Mouse (Mus musculus): Measurements from ENCODE around the gene Hck. TPM values are rescaled to one million over a fixed set of nuclear protein-coding genes. Genes with fewer than 3 reads are reported as not detected.
A peak's percentile ranks its signal among the peaks of the same experiment; 100 is the strongest.

Gene Hck
- total RNA-seq, 1 experiment, result 29.3 TPM

DNA sequence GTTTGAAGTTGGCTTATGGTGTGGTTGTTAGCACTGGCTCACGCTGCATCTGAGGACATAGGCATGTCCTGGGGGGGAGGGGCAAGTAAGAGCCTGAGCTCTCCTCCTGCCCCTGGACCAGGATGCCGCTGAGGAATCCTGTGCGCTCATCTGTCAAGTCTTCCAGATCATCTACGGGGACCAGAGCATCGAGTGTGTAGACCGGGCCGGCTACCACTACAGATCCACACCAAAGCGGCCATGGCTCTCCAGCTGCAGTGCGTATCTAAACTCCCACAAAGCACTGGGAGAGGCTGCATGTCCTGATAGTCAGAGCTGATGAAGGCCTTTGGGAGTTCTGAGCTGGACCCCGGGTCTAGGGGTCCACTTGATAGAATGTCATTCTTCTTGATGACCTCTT, 33.6 kb upstream of the Hck start:
- DNase-seq (ENCODE audit: low read depth, low spot score), result no peak
- H3K4me1 ChIP-seq (ENCODE audit: control insufficient read depth in 2 of 2, insufficient read depth in 2 of 2, low read length in 2 of 2, poor library complexity in 1 of 2), result peaks cover 0 to 2% of the 10 kb centered on the region in 2 experiments; a peak in 1 of 4 replicates
- H3K4me3 ChIP-seq (ENCODE audit: insufficient read depth in 1 of 2, low read depth in 1 of 2, low read length in 2 of 2, poor library complexity in 1 of 2, severe bottlenecking in 1 of 2), result no peak overlapping the region
- H3K9ac ChIP-seq (ENCODE audit: insufficient read depth, low read depth, low read length, poor library complexity, severe bottlenecking), result no peak overlapping the region
- TF ChIP-seq ZNF384 (IDR thresholded peaks at IDR 0.05; ENCODE audit: low read depth, low read length), result no peak
- TF ChIP-seq MAFK (IDR thresholded peaks at IDR 0.05; ENCODE audit: insufficient read depth, low read depth, low read length), result no peak
- no peak for TF ChIP-seq HCFC1 (IDR thresholded peaks at IDR 0.05; ENCODE audit: borderline replicate concordance, insufficient read depth, low read length)
- no peak for TF ChIP-seq CHD2 (IDR thresholded peaks at IDR 0.05; ENCODE audit: low read depth, low read length)
- no peak for TF ChIP-seq ZC3H11A (IDR thresholded peaks at IDR 0.05; ENCODE audit: borderline replicate concordance, low read depth, low read length)
- no peaks in the 10 kb centered on the region for H3K36me3 ChIP-seq (ENCODE audit: control insufficient read depth, insufficient read depth, low read length, poor library complexity, severe bottlenecking)
- H3K27ac ChIP-seq (ENCODE audit: insufficient read depth, low read depth, low read length, poor library complexity, severe bottlenecking), result no peak overlapping the region
- in situ Hi-C loops (cut with MboI; ENCODE audit: low sequenced_read_pairs in 2 of 2, unreplicated experiment in 2 of 2), result no loop called here
- H3K9me3 ChIP-seq (ENCODE audit: control insufficient read depth, insufficient read depth, low read depth, low read length), result no peaks in the 10 kb centered on the region

DNA sequence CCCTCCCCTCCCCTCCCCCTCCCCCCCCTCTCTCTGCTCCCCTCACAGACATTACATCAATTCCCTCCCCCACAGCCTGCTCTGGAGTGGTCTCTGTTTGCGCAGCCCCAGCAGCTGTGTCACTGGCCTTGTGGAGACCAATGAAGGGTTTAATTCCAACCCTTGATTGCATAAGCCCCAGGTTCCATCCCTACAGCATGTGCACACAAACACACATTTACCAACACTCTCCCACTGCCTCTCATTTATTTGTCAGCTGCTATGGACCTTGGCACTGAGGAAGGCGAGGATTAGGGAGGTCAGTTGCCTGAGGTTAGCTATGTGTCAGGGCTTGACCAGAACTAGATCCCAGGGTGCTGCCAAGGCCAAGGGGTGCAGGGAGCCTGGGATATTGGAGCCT, 32.3 kb upstream of the Hck start:
- TF ChIP-seq MAFK (IDR thresholded peaks at IDR 0.05; ENCODE audit: insufficient read depth, low read depth, low read length) (no peak), HCFC1 (IDR thresholded peaks at IDR 0.05; ENCODE audit: borderline replicate concordance, insufficient read depth, low read length) (no peak), ZNF384 (IDR thresholded peaks at IDR 0.05; ENCODE audit: low read depth, low read length) (no peak), ZC3H11A (IDR thresholded peaks at IDR 0.05; ENCODE audit: borderline replicate concordance, low read depth, low read length) (no peak), CHD2 (IDR thresholded peaks at IDR 0.05; ENCODE audit: low read depth, low read length) (no peak)
- no peak overlapping the region for H3K27ac ChIP-seq (ENCODE audit: insufficient read depth, low read depth, low read length, poor library complexity, severe bottlenecking)
- in situ Hi-C loops (cut with MboI; ENCODE audit: low sequenced_read_pairs in 2 of 2, unreplicated experiment in 2 of 2), result no loop called here

GRCm38 (mm10) chr2:153080841-153081523, 27.3 kb upstream of the Hck start:
- H3K9ac ChIP-seq (ENCODE audit: insufficient read depth, low read depth, low read length, poor library complexity, severe bottlenecking), result peak overlapping the region; percentile 9; the same call in 1 of the 2 replicates
- TF ChIP-seq MAFK (IDR thresholded peaks at IDR 0.05; ENCODE audit: insufficient read depth, low read depth, low read length), result no peak
- TF ChIP-seq HCFC1 (IDR thresholded peaks at IDR 0.05; ENCODE audit: borderline replicate concordance, insufficient read depth, low read length), result no peak
- no peak for TF ChIP-seq ZNF384 (IDR thresholded peaks at IDR 0.05; ENCODE audit: low read depth, low read length)
- TF ChIP-seq ZC3H11A (IDR thresholded peaks at IDR 0.05; ENCODE audit: borderline replicate concordance, low read depth, low read length), result 0 out of 2 replicates have a peak, but pooled peaks have one; percentile 18
- no peak for TF ChIP-seq CHD2 (IDR thresholded peaks at IDR 0.05; ENCODE audit: low read depth, low read length)
- in situ Hi-C loops (cut with MboI; ENCODE audit: low sequenced_read_pairs in 2 of 2, unreplicated experiment in 2 of 2), result no loop called here
- H3K4me3 ChIP-seq (ENCODE audit: insufficient read depth in 1 of 2, low read depth in 1 of 2, low read length in 2 of 2, poor library complexity in 1 of 2, severe bottlenecking in 1 of 2), result peak overlapping the region in 1 of 2 experiments; percentile 25; a peak in 1 of 4 replicates
- DNase-seq (ENCODE audit: low read depth, low spot score), result peak; percentile 99
- peaks cover 0 to 8% of the 10 kb centered on the region in 2 experiments; a peak in 2 of 4 replicates for H3K4me1 ChIP-seq (ENCODE audit: control insufficient read depth in 2 of 2, insufficient read depth in 2 of 2, low read length in 2 of 2, poor library complexity in 1 of 2)
- no peaks in the 10 kb centered on the region for H3K9me3 ChIP-seq (ENCODE audit: control insufficient read depth, insufficient read depth, low read depth, low read length)
- no peak overlapping the region for H3K27ac ChIP-seq (ENCODE audit: insufficient read depth, low read depth, low read length, poor library complexity, severe bottlenecking)
- no peaks in the 10 kb centered on the region for H3K36me3 ChIP-seq (ENCODE audit: control insufficient read depth, insufficient read depth, low read length, poor library complexity, severe bottlenecking)

More for the DNA sequence above, 32.3 kb upstream of the Hck start:
- Histone ChIP-seq H3K4me1 (ENCODE audit: control insufficient read depth in 2 of 2, insufficient read depth in 2 of 2, low read length in 2 of 2, poor library complexity in 1 of 2) (peaks cover 0 to 5% of the 10 kb centered on the region in 2 experiments; a peak in 1 of 4 replicates), H3K36me3 (ENCODE audit: control insufficient read depth, insufficient read depth, low read length, poor library complexity, severe bottlenecking) (no peaks in the 10 kb centered on the region), H3K4me3 (ENCODE audit: insufficient read depth in 1 of 2, low read depth in 1 of 2, low read length in 2 of 2, poor library complexity in 1 of 2, severe bottlenecking in 1 of 2) (no peak overlapping the region), H3K9ac (ENCODE audit: insufficient read depth, low read depth, low read length, poor library complexity, severe bottlenecking) (no peak overlapping the region), H3K9me3 (ENCODE audit: control insufficient read depth, insufficient read depth, low read depth, low read length) (no peaks in the 10 kb centered on the region)
- no peak for DNase-seq (ENCODE audit: low read depth, low spot score)

DNA sequence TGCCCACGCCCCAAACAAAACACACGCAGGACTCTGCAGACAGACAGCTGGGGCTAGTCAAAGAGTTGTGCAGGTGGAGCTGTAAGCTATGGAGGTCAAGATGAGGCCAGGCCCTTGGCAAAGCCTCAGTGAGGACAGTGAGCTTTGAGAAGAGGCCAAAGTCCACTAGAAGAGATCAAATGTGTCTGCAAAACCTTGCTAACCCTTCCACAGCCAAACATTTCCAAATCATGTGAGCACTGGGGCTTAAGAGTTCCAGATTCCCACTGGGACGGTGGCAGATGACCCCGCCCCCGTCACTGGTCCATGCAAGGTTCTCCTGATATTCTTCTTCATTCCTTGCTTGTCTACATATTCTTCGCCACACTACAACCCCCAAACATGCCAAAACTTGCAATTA, 26.4 kb upstream of the Hck start:
- H3K27ac ChIP-seq (ENCODE audit: insufficient read depth, low read depth, low read length, poor library complexity, severe bottlenecking), result no peak overlapping the region
- no peak overlapping the region for H3K9ac ChIP-seq (ENCODE audit: insufficient read depth, low read depth, low read length, poor library complexity, severe bottlenecking)
- no peaks in the 10 kb centered on the region for H3K36me3 ChIP-seq (ENCODE audit: control insufficient read depth, insufficient read depth, low read length, poor library complexity, severe bottlenecking)
- in situ Hi-C loops (cut with MboI; ENCODE audit: low sequenced_read_pairs in 2 of 2, unreplicated experiment in 2 of 2), result no loop called here
- TF ChIP-seq CHD2 (IDR thresholded peaks at IDR 0.05; ENCODE audit: low read depth, low read length) (no peak), HCFC1 (IDR thresholded peaks at IDR 0.05; ENCODE audit: borderline replicate concordance, insufficient read depth, low read length) (no peak), MAFK (IDR thresholded peaks at IDR 0.05; ENCODE audit: insufficient read depth, low read depth, low read length) (no peak), ZC3H11A (IDR thresholded peaks at IDR 0.05; ENCODE audit: borderline replicate concordance, low read depth, low read length) (no peak), ZNF384 (IDR thresholded peaks at IDR 0.05; ENCODE audit: low read depth, low read length) (no peak)
- DNase-seq (ENCODE audit: low read depth, low spot score), result no peak
- peaks cover 0 to 6% of the 10 kb centered on the region in 2 experiments; a peak in 2 of 4 replicates for H3K4me1 ChIP-seq (ENCODE audit: control insufficient read depth in 2 of 2, insufficient read depth in 2 of 2, low read length in 2 of 2, poor library complexity in 1 of 2)
- no peak overlapping the region for H3K4me3 ChIP-seq (ENCODE audit: insufficient read depth in 1 of 2, low read depth in 1 of 2, low read length in 2 of 2, poor library complexity in 1 of 2, severe bottlenecking in 1 of 2)
- H3K9me3 ChIP-seq (ENCODE audit: control insufficient read depth, insufficient read depth, low read depth, low read length), result no peaks in the 10 kb centered on the region

Measured in ES-E14 (cell line).